Mouse (Mus musculus) heart, embryonic 12.5 days (tissue): ENCODE data around the gene Olfr355. TPM values are rescaled to one million over a fixed set of nuclear protein-coding genes. Genes with fewer than 3 reads are reported as not detected.

ENCODE experiments used
- ATAC-seq: fragments of 200-750 bp; cut with Nextera tagmentation; 2 replicates; pipeline ENCODE4 v1.8.0; 2017; ENCODE audit warnings: moderate TSS enrichment, moderate library complexity; ENCODE audit not compliant: insufficient number of reproducible peaks, low FRiP score
- H3K27ac ChIP-seq: fragments of 300-500 bp; sonication (generic); 2 replicates; pipeline ENCODE4 v1.5.1; 2016; ENCODE audit warnings: mild to moderate bottlenecking, moderate library complexity; ENCODE audit not compliant: poor library complexity, severe bottlenecking
- H3K27me3 ChIP-seq: fragments of 300-500 bp; sonication (generic); replicated peaks from 2 replicates; pipeline ENCODE4 v1.6.1; 2016; ENCODE audit warnings: mild to moderate bottlenecking, moderate library complexity
- H3K36me3 ChIP-seq: fragments of 300-500 bp; sonication (generic); 2 replicates; pipeline ENCODE4 v1.6.1; 2016; ENCODE audit warnings: mild to moderate bottlenecking, moderate library complexity
- H3K4me1 ChIP-seq: fragments of 300-500 bp; sonication (generic); replicated peaks from 2 replicates; pipeline ENCODE4 v1.6.1; 2016; ENCODE audit warnings: mild to moderate bottlenecking
- H3K4me2 ChIP-seq: fragments of 300-500 bp; sonication (generic); 2 replicates; pipeline ENCODE4 v1.6.1; 2016; ENCODE audit warnings: mild to moderate bottlenecking, moderate library complexity
- H3K4me3 ChIP-seq: fragments of 300-500 bp; sonication (generic); 2 replicates; pipeline ENCODE4 v1.5.1; 2016; ENCODE audit warnings: mild to moderate bottlenecking
- H3K9ac ChIP-seq: fragments of 300-500 bp; sonication (generic); 2 replicates; pipeline ENCODE4 v1.6.1; 2016; ENCODE audit warnings: mild to moderate bottlenecking, moderate library complexity
- H3K9me3 ChIP-seq: fragments of 300-500 bp; sonication (generic); replicated peaks from 2 replicates; pipeline ENCODE4 v1.6.1; 2016; ENCODE audit warnings: mild to moderate bottlenecking, moderate library complexity
- WGBS: fragments of 180-500 bp; shearing (Covaris S2); methylation state at CpG from one replicate; pipeline ENCODE4 v1.1.7; 2016; 5-methylcytosine and 5-hydroxymethylcytosine counted together
- polyA plus RNA-seq: library from polyadenylated mRNA; unstranded; fragments of >200 nt; fragmentation: Nextera tagmentation; extraction: Ambion mirVana; gene quantifications from 2 replicates; pipeline ENCODE4 v1.2.1, GENCODE M21; 2016

Gene Olfr355
- not detected in 2 replicates for polyA plus RNA-seq

GRCm38 (mm10) chr2:36928797-36929196, at the start of gene Olfr355:
Gene Olfr355, minus strand, starts transcription at chr2:36928897.
- Histone ChIP-seq H3K9me3 (peaks cover 10% of the 10 kb centered on the region; the same call in 1 of the 2 replicates), H3K4me2 (no peak within 1 kb of the TSS), H3K27me3 (no peaks in the 10 kb centered on the region), H3K4me1 (no peaks in the 10 kb centered on the region), H3K27ac (no peak within 1 kb of the TSS), H3K9ac (no peak within 1 kb of the TSS), H3K4me3 (no peak within 1 kb of the TSS), H3K36me3 (no peaks in the 10 kb centered on the region)
- ATAC-seq: no peak

DNA sequence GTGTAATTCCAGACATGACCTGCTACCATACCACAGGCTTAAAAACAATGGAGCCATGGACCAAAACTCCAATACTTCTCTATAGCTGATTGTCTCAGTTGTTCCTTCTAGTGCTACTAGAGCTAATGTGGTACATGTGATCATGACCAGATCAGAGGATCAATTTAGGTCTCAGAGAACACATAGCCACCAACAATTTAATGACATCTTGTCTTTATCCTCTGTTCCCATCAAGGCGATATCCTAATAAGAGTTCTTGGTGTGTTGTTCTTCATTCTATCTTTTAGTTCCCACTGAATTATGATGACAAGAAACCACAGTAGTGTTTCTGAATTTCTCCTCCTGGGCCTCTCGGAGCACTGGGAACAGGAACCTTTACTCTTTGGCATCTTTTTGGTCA, 8.1 kb upstream of the Olfr355 start, which contains the start of gene Olfr356:
TSS of gene Olfr356 (plus strand) at position 301 of the 400 bp plus-strand sequence.
- no peak within 1 kb of the TSS for H3K4me3 ChIP-seq
- H3K36me3 ChIP-seq: no peaks in the 10 kb centered on the region
- H3K9ac ChIP-seq: no peak within 1 kb of the TSS
- no peak within 1 kb of the TSS for H3K27ac ChIP-seq
- H3K27me3 ChIP-seq: no peaks in the 10 kb centered on the region
- no peak within 1 kb of the TSS for H3K4me2 ChIP-seq
- ATAC-seq: no peak
- H3K9me3 ChIP-seq: peaks cover 11% of the 10 kb centered on the region; the same call in 1 of the 2 replicates
- no peaks in the 10 kb centered on the region for H3K4me1 ChIP-seq
- 71% methylated on average over 2 of the region's 2 CpGs for WGBS

GRCm38 (mm10) chr2:36905380-36905779, 23.3 kb downstream of the Olfr355 start, which contains the start of gene Olfr354:
Gene Olfr354, plus strand, starts transcription at chr2:36905680.
- Histone ChIP-seq H3K4me3 (no peak within 1 kb of the TSS), H3K36me3 (no peaks in the 10 kb centered on the region), H3K9me3 (peaks cover 12% of the 10 kb centered on the region), H3K9ac (no peak within 1 kb of the TSS), H3K27me3 (no peaks in the 10 kb centered on the region), H3K4me1 (no peaks in the 10 kb centered on the region), H3K27ac (no peak within 1 kb of the TSS), H3K4me2 (no peak within 1 kb of the TSS)
- ATAC-seq: no peak

DNA sequence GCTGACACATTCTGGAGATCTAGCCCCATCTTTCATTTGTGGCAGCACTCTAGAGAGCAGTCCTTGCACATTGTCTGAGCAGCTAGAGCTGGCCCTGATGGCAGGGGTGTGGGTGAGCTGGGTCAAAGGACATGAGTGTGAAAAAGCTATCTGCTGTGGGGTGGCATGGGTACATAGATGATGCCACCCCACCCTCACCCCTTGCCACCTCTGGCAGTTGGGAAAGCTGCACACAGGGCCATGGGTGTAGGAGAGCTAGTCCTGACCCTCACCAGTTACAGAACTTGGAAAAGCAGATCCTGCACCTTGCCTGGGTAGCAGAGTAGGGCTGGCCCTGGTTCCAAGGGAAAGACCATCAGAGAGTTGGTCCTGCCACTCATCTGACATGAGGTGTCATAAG, 31.6 kb downstream of the Olfr355 start:
- Histone ChIP-seq H3K27ac (no peak overlapping the region), H3K9ac (no peak overlapping the region), H3K36me3 (no peaks in the 10 kb centered on the region), H3K4me3 (no peak overlapping the region), H3K4me1 (no peaks in the 10 kb centered on the region), H3K4me2 (no peak overlapping the region), H3K9me3 (peaks cover 27% of the 10 kb centered on the region), H3K27me3 (no peaks in the 10 kb centered on the region)
- no peak for ATAC-seq

- Histone ChIP-seq H3K36me3 (no peaks in the 10 kb centered on the region), H3K4me2 (no peak within 1 kb of the TSS), H3K9me3 (peaks cover 16% of the 10 kb centered on the region), H3K27me3 (no peaks in the 10 kb centered on the region), H3K4me1 (no peaks in the 10 kb centered on the region), H3K4me3 (no peak within 1 kb of the TSS), H3K9ac (no peak within 1 kb of the TSS), H3K27ac (no peak within 1 kb of the TSS)
- ATAC-seq: no peak
Observed at GRCm38 (mm10) chr2:36892836-36893235, 35.9 kb downstream of the Olfr355 start, which contains the start of gene Olfr353. Gene Olfr353, minus strand, starts transcription at chr2:36892936.

Other genes starting within 250 kb of the Olfr355 start
- not detected in 2 replicates for gene Olfr346, start 243.1 kb downstream of the Olfr355 start, polyA plus RNA-seq
- not detected in 2 replicates for gene Olfr347, start 197.0 kb downstream of the Olfr355 start, polyA plus RNA-seq
- gene Olfr348, start 144.6 kb downstream of the Olfr355 start, polyA plus RNA-seq: not detected in 2 replicates
- gene Olfr50, start 138.4 kb downstream of the Olfr355 start, polyA plus RNA-seq: not detected in 2 replicates
- gene Olfr3, start 111.9 kb downstream of the Olfr355 start, polyA plus RNA-seq: not detected in 2 replicates
- gene Olfr350, start 82.6 kb downstream of the Olfr355 start, polyA plus RNA-seq: not detected in 2 replicates
- not detected in 2 replicates for gene Olfr351, start 66.2 kb downstream of the Olfr355 start, polyA plus RNA-seq
- gene Olfr352, start 60.4 kb downstream of the Olfr355 start, polyA plus RNA-seq: not detected in 2 replicates
- not detected in 2 replicates for gene Olfr353, start 36.0 kb downstream of the Olfr355 start, polyA plus RNA-seq
- gene Olfr354, start 23.2 kb downstream of the Olfr355 start, polyA plus RNA-seq: not detected in 2 replicates
- not detected in 2 replicates for gene Olfr356, start 8.2 kb upstream of the Olfr355 start, polyA plus RNA-seq
- gene Olfr357, start 64.9 kb upstream of the Olfr355 start, polyA plus RNA-seq: not detected in 2 replicates
- not detected in 2 replicates for gene Olfr358, start 80.4 kb upstream of the Olfr355 start, polyA plus RNA-seq
- not detected in 2 replicates for gene Olfr360, start 136.8 kb upstream of the Olfr355 start, polyA plus RNA-seq
- not detected in 2 replicates for gene Olfr361, start 160.4 kb upstream of the Olfr355 start, polyA plus RNA-seq
- gene Olfr362, start 189.0 kb upstream of the Olfr355 start, polyA plus RNA-seq: not detected in 2 replicates
- not detected in 2 replicates for gene Olfr364-ps1, start 210.4 kb upstream of the Olfr355 start, polyA plus RNA-seq